Mouse (Mus musculus): ENCODE data around the gene Slc43a2.
A peak's percentile ranks its signal among the peaks of the same experiment; 100 is the strongest.

Slc43a2 gene

DNA sequence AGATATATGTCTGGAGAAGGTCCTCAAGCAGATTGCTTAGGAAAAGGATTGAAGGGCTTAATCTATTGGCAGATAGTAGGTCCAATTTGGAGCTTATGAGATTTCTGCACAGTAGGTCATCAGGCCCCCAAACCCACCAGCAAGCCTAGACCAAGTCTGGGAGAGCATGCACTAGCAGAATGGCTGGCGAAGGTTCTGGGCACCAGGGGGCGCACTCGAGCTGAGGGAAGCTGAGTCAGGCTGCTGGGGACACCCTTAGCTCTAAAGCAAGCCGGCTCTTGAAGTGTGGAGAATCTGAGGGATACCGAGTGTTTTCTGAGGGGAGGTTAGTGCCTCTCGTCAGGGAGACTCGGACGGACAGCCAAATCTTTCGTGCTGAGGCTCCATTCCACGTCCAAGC lies 1.2 kb upstream of the Slc43a2 start:
- DNase-seq (ENCODE audit: low spot score): peak; percentile 97

- DNase-seq (ENCODE audit: low spot score): no peak
Observed at GRCm38 (mm10) chr11:75530845-75531373, 585 bp upstream of the Slc43a2 start.

GRCm38 (mm10) chr11:75532340-75533277 lies 1.1 kb downstream of the Slc43a2 start:
- DNase-seq (ENCODE audit: low spot score): no peak

DNA sequence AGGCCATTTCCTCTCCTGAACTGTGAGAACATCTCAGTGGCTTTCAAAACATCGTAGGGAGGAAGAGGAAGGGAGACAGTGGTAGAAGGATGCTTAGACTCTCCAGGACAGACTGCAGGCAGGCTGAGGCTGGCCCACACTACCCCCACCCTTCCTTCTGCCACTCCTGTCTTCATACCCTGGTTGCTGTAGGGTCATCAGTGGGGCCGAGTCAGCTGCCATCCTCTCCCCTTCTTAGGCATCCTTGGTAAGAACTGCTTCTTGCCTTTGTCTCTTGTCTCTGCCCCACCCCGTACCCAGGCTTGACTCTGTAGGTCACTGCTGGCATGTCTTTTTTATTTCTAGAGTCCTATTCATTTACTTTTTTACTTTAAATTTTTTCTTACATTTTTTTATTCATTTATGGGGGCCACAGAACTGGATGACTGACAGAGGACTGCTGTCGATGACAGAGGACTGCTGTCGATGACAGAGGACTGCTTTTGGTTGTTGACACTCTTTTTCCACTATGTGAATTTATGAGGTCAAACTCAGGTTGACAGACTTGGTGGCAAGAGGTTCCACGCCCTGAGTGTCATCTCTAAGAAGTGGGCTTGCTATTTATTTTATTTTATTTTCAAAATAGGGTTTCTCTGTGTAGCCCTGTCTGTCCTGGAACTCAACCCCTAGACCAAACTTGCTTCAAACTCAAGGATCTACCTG lies 2.0 kb downstream of the Slc43a2 start:
- no peak for DNase-seq (ENCODE audit: low spot score)

GRCm38 (mm10) chr11:75534286-75535033 lies 3.0 kb downstream of the Slc43a2 start:
- DNase-seq (ENCODE audit: low spot score): no peak

- DNase-seq (ENCODE audit: low spot score): no peak
Observed at GRCm38 (mm10) chr11:75535106-75535795, 3.8 kb downstream of the Slc43a2 start.

GRCm38 (mm10) chr11:75536255-75537024 lies 4.9 kb downstream of the Slc43a2 start:
- no peak for DNase-seq (ENCODE audit: low spot score)

DNA sequence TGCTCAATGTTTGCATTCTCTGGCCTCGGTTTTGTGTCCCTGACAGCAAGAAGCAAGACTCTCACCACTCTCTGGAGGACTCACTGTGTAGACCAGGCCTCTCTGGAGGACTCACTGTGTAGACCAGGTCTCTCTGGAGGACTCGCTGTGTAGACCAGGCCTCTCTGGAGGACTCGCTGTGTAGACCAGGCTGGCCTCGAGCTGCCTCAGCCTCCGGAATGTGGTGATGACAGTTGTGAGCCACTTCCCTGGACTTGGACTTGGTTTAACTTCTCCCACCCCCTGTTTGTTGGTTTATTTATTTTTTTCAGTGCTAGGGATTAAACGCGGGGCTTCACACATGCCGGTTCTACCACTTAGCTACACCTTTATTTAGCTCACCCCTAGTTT lies 5.5 kb downstream of the Slc43a2 start:
- no peak for DNase-seq (ENCODE audit: low spot score)

DNA sequence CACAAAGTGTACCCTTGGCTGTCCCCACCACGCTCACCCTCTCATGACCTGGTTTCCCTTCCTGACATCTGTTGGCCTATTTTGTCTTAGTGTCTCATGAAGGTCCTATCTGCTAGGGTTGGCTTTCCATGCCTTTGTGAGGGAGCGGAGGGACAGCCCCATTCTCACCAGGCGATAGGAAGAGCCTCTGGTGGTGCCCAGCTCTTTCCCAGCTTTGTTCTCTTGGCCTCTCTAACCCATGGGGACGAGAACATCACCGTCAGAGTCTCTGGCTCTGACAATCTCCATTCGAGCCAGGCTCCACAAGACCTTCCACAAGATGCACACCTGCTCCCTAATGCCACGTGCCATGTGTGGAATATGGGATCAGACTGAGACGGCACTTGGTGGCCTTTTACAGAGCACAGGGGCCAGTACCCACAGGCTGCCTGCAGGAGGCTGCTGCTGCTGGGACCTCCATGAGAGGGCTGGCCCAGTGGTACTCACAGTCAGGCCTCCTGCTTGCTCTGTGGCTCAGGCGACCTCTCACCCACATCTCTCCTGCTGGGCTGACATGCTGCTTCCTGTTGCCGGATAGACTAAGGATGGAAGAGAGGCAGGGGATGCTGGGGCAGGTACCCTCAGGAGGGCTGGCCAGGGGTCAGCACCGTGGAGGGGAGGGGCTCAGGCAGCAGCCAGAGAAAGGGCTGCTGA lies 6.1 kb downstream of the Slc43a2 start:
- no peak for DNase-seq (ENCODE audit: low spot score)

DNA sequence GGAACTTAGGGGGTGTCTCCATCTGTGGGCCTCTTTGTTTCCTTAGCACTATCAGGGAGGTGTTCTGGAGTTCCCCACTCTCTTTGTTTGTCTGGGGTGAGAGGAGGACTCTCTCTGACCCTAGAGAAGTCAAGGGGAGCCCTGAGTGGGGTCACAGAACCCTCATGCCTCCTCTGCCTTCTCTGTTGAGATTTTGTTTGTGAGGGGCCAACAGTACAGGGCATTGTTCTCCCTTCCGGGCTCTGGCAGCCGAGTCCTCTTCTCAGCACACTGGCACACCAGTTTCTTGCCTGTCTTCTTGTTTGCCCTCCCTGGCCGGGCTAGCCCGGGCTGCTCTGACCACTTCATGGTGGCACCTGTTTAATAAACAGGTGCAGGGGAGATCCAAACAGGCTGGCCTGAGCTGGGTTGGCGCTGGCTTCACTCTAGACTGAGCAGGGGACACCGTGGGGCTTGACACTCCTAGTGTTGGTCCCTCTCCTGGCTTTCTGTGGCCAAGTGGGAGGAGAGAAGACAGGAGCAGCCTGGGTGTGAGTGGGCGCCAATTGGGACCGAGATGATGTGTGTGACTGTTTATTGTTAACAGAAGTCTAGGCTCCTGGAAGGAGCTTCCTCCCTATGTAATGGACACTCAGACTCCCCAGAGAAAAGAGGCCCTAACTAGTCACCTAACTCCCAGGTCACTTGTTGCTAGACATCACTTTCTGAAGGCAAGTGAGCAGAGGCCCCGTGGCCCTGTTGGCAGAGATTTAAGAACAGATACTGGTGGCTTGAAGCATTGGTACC lies 6.9 kb downstream of the Slc43a2 start:
- DNase-seq (ENCODE audit: low spot score): no peak

DNA sequence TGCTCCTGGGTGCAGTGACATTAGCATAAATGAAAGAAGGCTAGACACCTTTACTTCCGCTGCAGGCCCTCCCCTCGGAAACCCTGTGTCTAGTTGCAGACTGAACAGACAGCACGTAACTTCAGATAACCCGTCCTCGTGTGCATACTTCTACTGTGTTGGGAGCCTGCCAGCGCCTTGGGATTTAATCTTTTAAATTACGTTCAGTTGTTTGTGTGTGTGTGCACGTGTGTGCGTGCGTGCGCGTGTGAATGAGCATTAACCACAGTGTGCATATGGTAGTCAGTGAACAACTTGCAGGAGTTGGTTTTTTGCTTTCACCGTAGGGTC lies 7.4 kb downstream of the Slc43a2 start:
- no peak for DNase-seq (ENCODE audit: low spot score)

DNA sequence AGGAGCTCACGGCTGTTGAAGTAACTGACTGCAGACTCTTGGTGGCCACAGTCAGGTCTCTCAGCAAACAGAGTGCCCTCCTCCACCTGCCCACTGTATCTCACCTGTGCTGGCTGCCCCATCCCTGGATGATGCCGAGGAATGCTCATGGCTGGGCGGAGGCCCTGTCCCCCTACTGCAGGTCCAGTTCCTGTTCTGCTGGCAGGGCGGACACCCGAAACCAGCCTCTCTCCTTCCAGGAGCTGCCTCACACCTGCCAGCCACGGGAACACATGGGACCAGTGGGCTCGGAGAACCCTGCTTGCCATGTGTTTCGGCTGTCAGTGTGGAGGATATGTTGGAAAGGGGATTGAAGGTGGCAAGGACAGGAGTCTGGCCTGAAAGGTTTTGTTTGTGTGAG lies 8.7 kb downstream of the Slc43a2 start:
- DNase-seq (ENCODE audit: low spot score): no peak

- peak; percentile 71 for DNase-seq (ENCODE audit: low spot score)
Observed at GRCm38 (mm10) chr11:75540710-75541581, 9.5 kb downstream of the Slc43a2 start.

- no peak for DNase-seq (ENCODE audit: low spot score)
Observed at GRCm38 (mm10) chr11:75544713-75545112, 13.2 kb downstream of the Slc43a2 start.

DNA sequence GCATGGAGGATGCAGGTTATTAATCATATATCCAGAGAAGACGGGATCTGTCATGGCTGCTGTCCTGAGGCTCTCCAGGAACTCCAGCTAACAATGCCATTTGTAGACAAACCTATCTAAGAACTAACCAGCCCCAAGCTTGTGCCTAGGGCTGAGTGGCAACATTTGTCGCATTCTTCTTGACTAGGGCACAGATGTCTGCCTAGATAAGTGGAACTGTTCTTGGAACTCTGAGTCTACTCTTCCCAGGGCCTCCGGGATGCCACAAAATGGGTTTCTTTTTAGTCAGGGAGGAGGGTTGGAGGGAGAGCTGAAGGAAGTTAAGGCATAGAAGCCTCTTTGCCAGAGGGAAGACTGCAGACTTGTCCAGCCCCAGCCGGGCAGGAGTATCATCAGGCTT lies 14.6 kb downstream of the Slc43a2 start:
- no peak for DNase-seq (ENCODE audit: low spot score)

DNA sequence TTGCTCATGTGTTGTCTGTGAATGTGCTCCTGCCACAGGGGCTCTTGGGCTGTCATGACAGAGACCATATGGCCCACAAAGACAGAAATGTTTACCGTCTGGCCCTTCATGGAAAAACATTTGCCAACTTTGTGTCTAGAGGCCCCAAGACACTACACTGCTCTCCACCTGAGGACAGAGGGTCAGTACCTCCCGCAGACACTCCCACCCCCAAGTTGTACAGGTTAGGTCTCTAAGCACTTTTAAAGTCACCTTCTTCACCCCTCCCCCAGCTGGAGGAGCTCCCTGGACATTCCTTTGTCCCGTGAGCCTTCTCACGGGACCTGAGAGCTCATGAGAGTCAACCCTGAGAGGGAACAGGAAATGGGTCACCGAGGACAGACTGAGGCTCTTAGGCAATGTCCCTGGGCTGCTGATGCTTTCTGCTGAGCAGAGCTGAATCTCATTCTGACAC lies 18.2 kb downstream of the Slc43a2 start:
- no peak for DNase-seq (ENCODE audit: low spot score)

GRCm38 (mm10) chr11:75550200-75550946 lies 18.9 kb downstream of the Slc43a2 start:
- DNase-seq (ENCODE audit: low spot score): no peak

- no peak for DNase-seq (ENCODE audit: low spot score)
Observed at GRCm38 (mm10) chr11:75551321-75551720, 19.8 kb downstream of the Slc43a2 start.
